Mouse (Mus musculus) lung, embryonic 14.5 days (tissue): ENCODE data around the gene Zfp953. TPM values are rescaled to one million over a fixed set of nuclear protein-coding genes. Genes with fewer than 3 reads are reported as not detected.

ENCODE experiments used
- ATAC-seq: fragments of 200-750 bp; cut with Nextera tagmentation; 2 replicates; pipeline ENCODE4 v1.8.0; 2017; ENCODE audit warnings: mild to moderate bottlenecking, moderate TSS enrichment, moderate library complexity; ENCODE audit not compliant: insufficient read depth
- DNase-seq: peaks from one replicate; pipeline ENCODE4 v3.0.0-alpha.2; 2015
- H3K27ac ChIP-seq: fragments of 300-500 bp; sonication (generic); 2 replicates; pipeline ENCODE4 v1.5.1; 2014; ENCODE audit warnings: low read depth, mild to moderate bottlenecking, moderate library complexity
- H3K27me3 ChIP-seq: fragments of 300-500 bp; sonication (generic); 2 replicates; pipeline ENCODE4 v1.6.1; 2014; ENCODE audit warnings: low read length, control low read depth; ENCODE audit not compliant: insufficient read depth
- H3K36me3 ChIP-seq: fragments of 300-500 bp; sonication (generic); 2 replicates; pipeline ENCODE4 v1.6.1; 2014; ENCODE audit warnings: control low read depth; ENCODE audit not compliant: insufficient read depth
- H3K4me1 ChIP-seq: fragments of 300-500 bp; sonication (generic); 2 replicates; pipeline ENCODE4 v1.6.1; 2014; ENCODE audit warnings: antibody characterized with exemption, control low read depth; ENCODE audit not compliant: insufficient read depth
- H3K4me2 ChIP-seq: fragments of 300-500 bp; sonication (generic); 2 replicates; pipeline ENCODE4 v1.6.1; 2014; ENCODE audit warnings: mild to moderate bottlenecking
- H3K4me3 ChIP-seq: fragments of 300-500 bp; sonication (generic); 2 replicates; pipeline ENCODE4 v1.5.1; 2014; ENCODE audit warnings: low read depth, low read length
- H3K9ac ChIP-seq: fragments of 300-500 bp; sonication (generic); 2 replicates; pipeline ENCODE4 v1.6.1; 2014
- H3K9me3 ChIP-seq: fragments of 300-500 bp; sonication (generic); 2 replicates; pipeline ENCODE4 v1.6.1; 2016; ENCODE audit warnings: low read depth, low read length, control low read depth
- CTCF ChIP-seq: IDR thresholded peaks from 2 replicates; pipeline ENCODE4 v1.5.1; 2016; ENCODE audit warnings: antibody characterized with exemption, low read depth
- WGBS: fragments of 180-500 bp; shearing (Covaris S2); extraction: QIAGEN DNeasy Blood & Tissue Kit; methylation state at CpG from one replicate; pipeline ENCODE4 v1.1.7; 2014; 5-methylcytosine and 5-hydroxymethylcytosine counted together
- polyA plus RNA-seq: library from polyadenylated mRNA; unstranded; fragments of >200 nt; fragmentation: Nextera tagmentation; extraction: Ambion mirVana; gene quantifications from 2 replicates; pipeline ENCODE4 v1.2.1, GENCODE M21; 2014

The Zfp953 gene
- polyA plus RNA-seq, 1 experiment from 2014 or later = 1.3 TPM

- peak overlapping the region; percentile 62 for H3K27ac ChIP-seq
- H3K4me2 ChIP-seq = peak overlapping the region; percentile 62
- H3K4me3 ChIP-seq = peak overlapping the region; percentile 45
- no peaks in the 10 kb centered on the region for H3K9me3 ChIP-seq
- no peak for DNase-seq
- H3K9ac ChIP-seq = peak overlapping the region; percentile 34
- H3K4me1 ChIP-seq = no peaks in the 10 kb centered on the region
- no peaks in the 10 kb centered on the region for H3K27me3 ChIP-seq
- peak; percentile 38; the same call in 1 of the 2 replicates for ATAC-seq
- TF ChIP-seq CTCF = no peak
- H3K36me3 ChIP-seq = no peaks in the 10 kb centered on the region
- WGBS = 61% methylated on average over 1 of the region's 1 CpGs
Measured at GRCm38 (mm10) chr13:67332877-67333276, 27.5 kb downstream of the Zfp953 start.

- TF ChIP-seq CTCF = peak; percentile 64
- Histone ChIP-seq H3K27me3 (no peaks in the 10 kb centered on the region), H3K4me3 (peak within 1 kb of the TSS; percentile 45), H3K27ac (peak within 1 kb of the TSS; percentile 62), H3K9ac (peak within 1 kb of the TSS; percentile 34), H3K9me3 (no peaks in the 10 kb centered on the region), H3K4me1 (no peaks in the 10 kb centered on the region), H3K4me2 (peak within 1 kb of the TSS; percentile 62), H3K36me3 (no peaks in the 10 kb centered on the region)
- peak; percentile 95 for ATAC-seq
- WGBS = 12% methylated on average over 17 of the region's 17 CpGs
- peak; percentile 95 for DNase-seq
Measured at GRCm38 (mm10) chr13:67332019-67332724, 28.2 kb downstream of the Zfp953 start, which contains the start of gene Zfp595. Zfp595 (minus strand) TSS chr13:67332570.

- H3K9me3 ChIP-seq = no peaks in the 10 kb centered on the region
- WGBS = 23% methylated on average over 5 of the region's 5 CpGs
- no peaks in the 10 kb centered on the region for H3K36me3 ChIP-seq
- H3K4me3 ChIP-seq = peak overlapping the region; percentile 67
- no peaks in the 10 kb centered on the region for H3K27me3 ChIP-seq
- H3K27ac ChIP-seq = peak overlapping the region; percentile 18; the same call in 1 of the 2 replicates
- ATAC-seq (peak; percentile 65), DNase-seq (peak; percentile 41)
- H3K4me2 ChIP-seq = peak overlapping the region; percentile 75
- H3K9ac ChIP-seq = peak overlapping the region; percentile 74; the same call in 1 of the 2 replicates
- no peaks in the 10 kb centered on the region for H3K4me1 ChIP-seq
- TF ChIP-seq CTCF = no peak
Measured at GRCm38 (mm10) chr13:67306718-67307117, 53.7 kb downstream of the Zfp953 start.

- ATAC-seq (peak; percentile 99), DNase-seq (peak; percentile 97)
- peak; percentile 19; the same call in 1 of the 2 replicates for TF ChIP-seq CTCF
- H3K36me3 ChIP-seq = no peaks in the 10 kb centered on the region
- H3K4me1 ChIP-seq = no peaks in the 10 kb centered on the region
- no peaks in the 10 kb centered on the region for H3K9me3 ChIP-seq
- H3K4me2 ChIP-seq = peak within 1 kb of the TSS; percentile 75
- no peaks in the 10 kb centered on the region for H3K27me3 ChIP-seq
- H3K4me3 ChIP-seq = peak within 1 kb of the TSS; percentile 67
- H3K9ac ChIP-seq = peak within 1 kb of the TSS; percentile 74
- WGBS = 10% methylated on average over 16 of the region's 16 CpGs
- peak within 1 kb of the TSS; percentile 63; the same call in 1 of the 2 replicates for H3K27ac ChIP-seq
Measured at GRCm38 (mm10) chr13:67305822-67306672, 54.4 kb downstream of the Zfp953 start, which contains the start of gene Zfp457. Zfp457 (minus strand) TSS chr13:67306485.

Other genes starting within 250 kb of the Zfp953 start
- 0.26 and 0.28 TPM in 2 replicates for gene Rslcan18, start 244.3 kb downstream of the Zfp953 start, polyA plus RNA-seq
- gene Zfp759, start 238.9 kb downstream of the Zfp953 start, polyA plus RNA-seq = 2.1 and 2.6 TPM in 2 replicates
- gene Rsl1, start 187.4 kb downstream of the Zfp953 start, polyA plus RNA-seq = 5.1 and 7.3 TPM in 2 replicates
- 0.83 and 1.3 TPM in 2 replicates for gene Zfp455, start 166.1 kb downstream of the Zfp953 start, polyA plus RNA-seq
- gene Zfp458, start 82.1 kb downstream of the Zfp953 start, polyA plus RNA-seq = 1.7 TPM in 2 replicates
- 0.42 TPM in 1 of 2 replicates, not detected in the other for gene Zfp457, start 54.1 kb downstream of the Zfp953 start, polyA plus RNA-seq
- 2.9 and 3.1 TPM in 2 replicates for gene Zfp595, start 28.0 kb downstream of the Zfp953 start, polyA plus RNA-seq
- gene Gm28044, start 69 bp downstream of the Zfp953 start, polyA plus RNA-seq = 0.67 TPM in 1 of 2 replicates, not detected in the other
- 0.28 and 0.37 TPM in 2 replicates for gene Gm28041, start 15.1 kb upstream of the Zfp953 start, polyA plus RNA-seq
- gene Zfp456, start 15.2 kb upstream of the Zfp953 start, polyA plus RNA-seq = 1.8 and 2.2 TPM in 2 replicates
- gene Zfp429, start 39.2 kb upstream of the Zfp953 start, polyA plus RNA-seq = 5.8 and 6.6 TPM in 2 replicates
- 1.0 and 1.2 TPM in 2 replicates for gene Zfp459, start 60.8 kb upstream of the Zfp953 start, polyA plus RNA-seq
- gene Zfp874a, start 91.0 kb upstream of the Zfp953 start, polyA plus RNA-seq = 10.1 and 11.5 TPM in 2 replicates
- gene Zfp874b, start 123.7 kb upstream of the Zfp953 start, polyA plus RNA-seq = 2.4 and 2.8 TPM in 2 replicates
- gene Zfp58, start 139.9 kb upstream of the Zfp953 start, polyA plus RNA-seq = 12.7 and 13.1 TPM in 2 replicates
- 0.30 TPM in 1 of 2 replicates, not detected in the other for gene Gm26965, start 165.5 kb upstream of the Zfp953 start, polyA plus RNA-seq
- gene Zfp87, start 165.6 kb upstream of the Zfp953 start, polyA plus RNA-seq = 20.5 and 24.3 TPM in 2 replicates
- 16.0 and 16.5 TPM in 2 replicates for gene Zfp748, start 193.2 kb upstream of the Zfp953 start, polyA plus RNA-seq
- 4.4 and 4.7 TPM in 2 replicates for gene Zfp729b, start 249.1 kb upstream of the Zfp953 start, polyA plus RNA-seq